Mouse (Mus musculus) embryonic facial prominence, embryonic 11.5 days (tissue): ENCODE measurements around the gene Naip5. TPM values are rescaled to one million over a fixed set of nuclear protein-coding genes. Genes with fewer than 3 reads are reported as not detected.
"Not testable (repeated sequence)": the region's sequence is repeated elsewhere in the genome, so short reads cannot be mapped to it uniquely, and the experiment has no call there.

Experiments
- ATAC-seq: fragments of 200-750 bp; cut with Nextera tagmentation; replicated peaks from 2 replicates; pipeline ENCODE4 v1.8.0; 2017; ENCODE audit warnings: low read depth; ENCODE audit not compliant: insufficient number of reproducible peaks, low FRiP score, low TSS enrichment
- DNase-seq: peaks from one replicate; pipeline ENCODE4 v3.0.0-alpha.2; 2015; ENCODE audit warnings: low spot score
- H3K27ac ChIP-seq: fragments of 300-500 bp; sonication (generic); replicated peaks from 2 replicates; pipeline ENCODE4 v1.5.1; 2014; ENCODE audit warnings: mild to moderate bottlenecking, low read depth, low read length, control low read depth
- H3K27me3 ChIP-seq: fragments of 300-500 bp; sonication (generic); 2 replicates; pipeline ENCODE4 v1.6.1; 2014; ENCODE audit warnings: mild to moderate bottlenecking, low read length, moderate library complexity, mixed read lengths; ENCODE audit not compliant: control insufficient read depth, insufficient read depth
- H3K36me3 ChIP-seq: fragments of 300-500 bp; sonication (generic); replicated peaks from 2 replicates; pipeline ENCODE4 v1.6.1; 2014; ENCODE audit warnings: low read depth, mild to moderate bottlenecking, low read length, moderate library complexity, mixed read lengths; ENCODE audit not compliant: control insufficient read depth, insufficient read depth
- H3K4me1 ChIP-seq: fragments of 300-500 bp; sonication (generic); 2 replicates; pipeline ENCODE4 v1.6.1; 2014; ENCODE audit warnings: low read length, mixed read lengths; ENCODE audit not compliant: control insufficient read depth, insufficient read depth
- H3K4me2 ChIP-seq: fragments of 300-500 bp; sonication (generic); 2 replicates; pipeline ENCODE4 v1.6.1; 2014; ENCODE audit warnings: low read depth, mild to moderate bottlenecking, control low read depth, low read length, moderate library complexity
- H3K4me3 ChIP-seq: fragments of 300-500 bp; sonication (generic); 2 replicates; pipeline ENCODE4 v1.5.1; 2014; ENCODE audit warnings: low read depth, low read length, control low read depth
- H3K9ac ChIP-seq: fragments of 300-500 bp; sonication (generic); replicated peaks from 2 replicates; pipeline ENCODE4 v1.6.1; 2014; ENCODE audit warnings: mild to moderate bottlenecking, control low read depth, low read length
- H3K9me3 ChIP-seq: fragments of 300-500 bp; sonication (generic); replicated peaks from 2 replicates; pipeline ENCODE4 v1.6.1; 2016; ENCODE audit warnings: mild to moderate bottlenecking, low read length, inconsistent platforms, mixed read lengths; ENCODE audit not compliant: control insufficient read depth
- WGBS: fragments of 180-500 bp; shearing (Covaris S2); extraction: QIAGEN DNeasy Blood & Tissue Kit; methylation state at CpG from one replicate; pipeline ENCODE4 v1.1.7; 2014; 5-methylcytosine and 5-hydroxymethylcytosine counted together
- polyA plus RNA-seq: library from polyadenylated mRNA; unstranded; fragments of >200 nt; fragmentation: Nextera tagmentation; extraction: Ambion mirVana; gene quantifications from 2 replicates; pipeline ENCODE4 v1.2.1, GENCODE M21; 2014

Naip5 gene
- polyA plus RNA-seq, 1 experiment from 2014 or later: 0.17 TPM

GRCm38 (mm10) chr13:100166378-100166777 lies 79.7 kb downstream of the Naip5 start:
- not testable (repeated sequence) for H3K9me3 ChIP-seq, ATAC-seq, H3K27ac ChIP-seq, DNase-seq, H3K4me1 ChIP-seq, H3K4me2 ChIP-seq, H3K27me3 ChIP-seq, H3K4me3 ChIP-seq, H3K36me3 ChIP-seq, H3K9ac ChIP-seq
- 76% methylated on average over 2 of the region's 2 CpGs for WGBS

- DNase-seq, H3K4me2 ChIP-seq, H3K36me3 ChIP-seq, H3K4me1 ChIP-seq, H3K27ac ChIP-seq, H3K4me3 ChIP-seq, H3K9ac ChIP-seq, H3K27me3 ChIP-seq, H3K9me3 ChIP-seq, ATAC-seq: not testable (repeated sequence)
Observed at GRCm38 (mm10) chr13:100162467-100162866, 83.7 kb downstream of the Naip5 start.

Other genes with a start within 250 kb of the Naip5 start
- 50.0 and 53.6 TPM in 2 replicates for gene Mccc2, start 230.7 kb downstream of the Naip5 start, polyA plus RNA-seq
- gene Bdp1, start 142.3 kb downstream of the Naip5 start, polyA plus RNA-seq: 19.2 and 26.3 TPM in 2 replicates
- gene Serf1, start 138.3 kb downstream of the Naip5 start, polyA plus RNA-seq: 276 and 318 TPM in 2 replicates
- 80.4 and 81.7 TPM in 2 replicates for gene Smn1, start 121.5 kb downstream of the Naip5 start, polyA plus RNA-seq
- gene Naip2, start 44.2 kb downstream of the Naip5 start, polyA plus RNA-seq: 0.32 TPM in 2 replicates
- gene Naip6, start 71.4 kb upstream of the Naip5 start, polyA plus RNA-seq: 0.14 TPM in 1 of 2 replicates, not detected in the other
- gene Naip1, start 206.5 kb upstream of the Naip5 start, polyA plus RNA-seq: not detected in 2 replicates
- 82.1 and 91.5 TPM in 2 replicates for gene Gtf2h2, start 246.3 kb upstream of the Naip5 start, polyA plus RNA-seq